Mouse (Mus musculus) neural tube, embryonic 14.5 days (tissue): ENCODE results near the gene Prps1l3. TPM values are rescaled to one million over a fixed set of nuclear protein-coding genes. Genes with fewer than 3 reads are reported as not detected.

Source experiments
- ATAC-seq: fragments of 200-750 bp; cut with Nextera tagmentation; 2 replicates; pipeline ENCODE4 v1.8.0; 2017; ENCODE audit warnings: low read depth, mild to moderate bottlenecking, moderate TSS enrichment, moderate library complexity
- H3K27ac ChIP-seq: fragments of 300-500 bp; sonication (generic); 2 replicates; pipeline ENCODE4 v1.5.1; 2014; ENCODE audit warnings: low read depth, mild to moderate bottlenecking, control low read depth, low read length, moderate library complexity, mixed read lengths
- H3K27me3 ChIP-seq: fragments of 300-500 bp; sonication (generic); 2 replicates; pipeline ENCODE4 v1.6.1; 2014; ENCODE audit warnings: low read length; ENCODE audit not compliant: control insufficient read depth, insufficient read depth
- H3K36me3 ChIP-seq: fragments of 300-500 bp; sonication (generic); 2 replicates; pipeline ENCODE4 v1.6.1; 2014; ENCODE audit warnings: low read length, mixed read lengths; ENCODE audit not compliant: control insufficient read depth, insufficient read depth
- H3K4me1 ChIP-seq: fragments of 300-500 bp; sonication (generic); 2 replicates; pipeline ENCODE4 v1.6.1; 2014; ENCODE audit warnings: low read length; ENCODE audit not compliant: control insufficient read depth, insufficient read depth
- H3K4me2 ChIP-seq: fragments of 300-500 bp; sonication (generic); 2 replicates; pipeline ENCODE4 v1.6.1; 2014; ENCODE audit warnings: mild to moderate bottlenecking, low read depth, low read length, control low read depth
- H3K4me3 ChIP-seq: fragments of 300-500 bp; sonication (generic); 2 replicates; pipeline ENCODE4 v1.5.1; 2014; ENCODE audit warnings: low read depth, low read length, control low read depth, mixed read lengths
- H3K9ac ChIP-seq: fragments of 300-500 bp; sonication (generic); replicated peaks from 2 replicates; pipeline ENCODE4 v1.6.1; 2014; ENCODE audit warnings: low read depth, mild to moderate bottlenecking, control low read depth, low read length, mixed read lengths
- H3K9me3 ChIP-seq: fragments of 300-500 bp; sonication (generic); 2 replicates; pipeline ENCODE4 v1.6.1; 2016; ENCODE audit warnings: low read length; ENCODE audit not compliant: control insufficient read depth
- WGBS: fragments of 180-500 bp; shearing (Covaris S2); extraction: QIAGEN DNeasy Blood & Tissue Kit; methylation state at CpG from one replicate; pipeline ENCODE4 v1.1.7; 2014; 5-methylcytosine and 5-hydroxymethylcytosine counted together
- polyA plus RNA-seq: library from polyadenylated mRNA; unstranded; fragments of >200 nt; fragmentation: Nextera tagmentation; extraction: Ambion mirVana; gene quantifications from 2 replicates; pipeline ENCODE4 v1.2.1, GENCODE M21; 2014

Prps1l3 gene
- polyA plus RNA-seq: 22.2 and 27.4 TPM in 2 replicates

DNA sequence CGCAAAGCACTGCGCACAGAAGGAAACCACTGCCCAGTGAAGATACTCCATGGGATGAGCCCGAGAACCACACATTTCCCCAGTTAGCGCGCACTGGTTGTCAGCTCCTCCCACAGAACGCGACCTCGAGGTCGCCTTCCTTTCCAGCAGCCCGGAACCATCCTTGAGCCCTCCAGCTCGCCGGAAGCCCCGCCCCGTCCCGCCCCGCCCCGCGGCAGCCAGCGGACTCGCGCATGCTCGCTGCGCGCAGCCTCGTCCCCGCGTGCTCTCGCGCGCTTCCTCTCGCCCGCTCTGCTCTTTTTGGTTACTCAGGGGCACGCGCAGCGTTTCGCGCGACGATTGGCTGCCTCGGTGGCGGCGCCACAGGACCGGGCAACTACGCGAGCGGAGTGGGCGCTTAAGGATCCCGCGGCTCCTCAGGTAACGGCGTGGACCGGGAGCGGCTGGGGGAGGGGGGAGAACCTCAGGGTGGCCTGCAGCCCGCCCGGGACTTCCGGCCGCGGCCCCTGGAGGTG, at the start of gene Prps1l3, which contains the start of gene Mipol1:
TSS of gene Prps1l3 (plus strand) at position 221 of the 515 bp plus-strand sequence.
TSS of gene Mipol1 (plus strand) at position 236 of the 515 bp plus-strand sequence.
- ATAC-seq: peak; percentile 98
- WGBS: under 1% methylated on average over 58 of the region's 58 CpGs
- no peaks in the 10 kb centered on the region for H3K4me1 ChIP-seq
- peak within 1 kb of the TSS; percentile 81 for H3K4me3 ChIP-seq
- no peaks in the 10 kb centered on the region for H3K36me3 ChIP-seq
- H3K9me3 ChIP-seq: no peaks in the 10 kb centered on the region
- H3K27ac ChIP-seq: peak within 1 kb of the TSS; percentile 74
- no peaks in the 10 kb centered on the region for H3K27me3 ChIP-seq
- peak within 1 kb of the TSS; percentile 74 for H3K9ac ChIP-seq
- H3K4me2 ChIP-seq: peak within 1 kb of the TSS; percentile 62

- Histone ChIP-seq H3K36me3 (no peaks in the 10 kb centered on the region), H3K27ac (no peak overlapping the region), H3K27me3 (no peaks in the 10 kb centered on the region), H3K9ac (no peak overlapping the region), H3K4me1 (no peaks in the 10 kb centered on the region), H3K4me2 (no peak overlapping the region), H3K9me3 (no peaks in the 10 kb centered on the region), H3K4me3 (no peak overlapping the region)
- WGBS: 75% methylated on average over 2 of the region's 2 CpGs
- ATAC-seq: no peak
Measured at GRCm38 (mm10) chr12:57184401-57185147, 45.6 kb upstream of the Prps1l3 start.

DNA sequence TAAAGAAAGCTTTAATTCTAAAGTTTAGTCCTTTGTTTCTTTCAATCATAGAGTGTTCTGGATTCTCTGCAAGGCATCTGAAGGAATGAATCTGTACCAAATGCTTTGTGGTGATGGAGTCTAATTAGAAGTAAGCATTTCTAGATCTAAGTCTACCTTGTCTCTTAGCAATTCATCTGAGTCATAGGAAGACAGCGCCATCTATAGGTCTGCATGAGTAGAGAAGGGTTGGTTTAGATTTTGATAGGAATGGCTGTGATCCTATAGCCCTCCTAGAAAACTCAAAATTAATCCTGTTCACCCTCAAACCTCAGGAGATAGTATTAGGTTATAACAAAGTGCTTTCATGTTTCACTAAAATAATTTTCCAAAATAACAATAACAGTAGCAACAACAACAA, 44.7 kb upstream of the Prps1l3 start:
- Histone ChIP-seq H3K27ac (no peak overlapping the region), H3K36me3 (no peaks in the 10 kb centered on the region), H3K27me3 (no peaks in the 10 kb centered on the region), H3K4me1 (no peaks in the 10 kb centered on the region), H3K9me3 (no peaks in the 10 kb centered on the region), H3K9ac (no peak overlapping the region), H3K4me3 (no peak overlapping the region), H3K4me2 (no peak overlapping the region)
- 0% methylated on average over 1 of the region's 1 CpGs for WGBS
- no peak for ATAC-seq

GRCm38 (mm10) chr12:57186126-57186525, 44.1 kb upstream of the Prps1l3 start:
- WGBS: 76% methylated on average over 2 of the region's 2 CpGs
- H3K4me2 ChIP-seq: no peak overlapping the region
- ATAC-seq: no peak
- H3K36me3 ChIP-seq: no peaks in the 10 kb centered on the region
- no peak overlapping the region for H3K4me3 ChIP-seq
- no peak overlapping the region for H3K9ac ChIP-seq
- no peak overlapping the region for H3K27ac ChIP-seq
- H3K9me3 ChIP-seq: no peaks in the 10 kb centered on the region
- H3K27me3 ChIP-seq: no peaks in the 10 kb centered on the region
- no peaks in the 10 kb centered on the region for H3K4me1 ChIP-seq

DNA sequence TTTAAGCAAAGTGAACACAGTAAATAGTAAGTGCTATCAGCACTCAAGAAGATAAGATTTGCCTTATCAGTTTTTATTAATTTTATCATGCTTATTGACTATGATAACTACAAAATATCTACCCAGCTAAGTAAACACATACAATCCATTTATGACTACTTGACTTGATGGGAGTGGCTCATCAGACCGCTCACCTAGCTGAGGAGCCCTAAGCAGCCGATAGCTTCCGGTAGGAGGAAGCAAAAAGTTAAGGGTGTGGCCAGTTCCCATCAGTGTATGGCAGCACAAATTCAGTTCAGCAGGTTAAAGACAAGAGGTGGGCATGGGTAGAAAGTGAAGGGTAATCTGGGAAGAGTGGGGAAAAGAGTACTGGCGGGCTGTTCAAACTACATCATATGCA, 43.2 kb upstream of the Prps1l3 start:
- no peak for ATAC-seq
- H3K4me3 ChIP-seq: no peak overlapping the region
- H3K4me2 ChIP-seq: no peak overlapping the region
- no peaks in the 10 kb centered on the region for H3K27me3 ChIP-seq
- no peaks in the 10 kb centered on the region for H3K4me1 ChIP-seq
- no peaks in the 10 kb centered on the region for H3K9me3 ChIP-seq
- H3K27ac ChIP-seq: no peak overlapping the region
- no peak overlapping the region for H3K9ac ChIP-seq
- 91% methylated on average over 4 of the region's 4 CpGs for WGBS
- H3K36me3 ChIP-seq: no peaks in the 10 kb centered on the region

GRCm38 (mm10) chr12:57194609-57195008, 35.6 kb upstream of the Prps1l3 start:
- Histone ChIP-seq H3K36me3 (no peaks in the 10 kb centered on the region), H3K4me2 (no peak overlapping the region), H3K4me3 (no peak overlapping the region), H3K9me3 (no peaks in the 10 kb centered on the region), H3K27ac (no peak overlapping the region), H3K27me3 (peaks cover 14% of the 10 kb centered on the region), H3K4me1 (0 out of 2 replicates have a peak, but pooled peaks cover 3% of the 10 kb centered on the region), H3K9ac (no peak overlapping the region)
- WGBS: 20% methylated on average over 3 of the region's 3 CpGs
- no peak for ATAC-seq

DNA sequence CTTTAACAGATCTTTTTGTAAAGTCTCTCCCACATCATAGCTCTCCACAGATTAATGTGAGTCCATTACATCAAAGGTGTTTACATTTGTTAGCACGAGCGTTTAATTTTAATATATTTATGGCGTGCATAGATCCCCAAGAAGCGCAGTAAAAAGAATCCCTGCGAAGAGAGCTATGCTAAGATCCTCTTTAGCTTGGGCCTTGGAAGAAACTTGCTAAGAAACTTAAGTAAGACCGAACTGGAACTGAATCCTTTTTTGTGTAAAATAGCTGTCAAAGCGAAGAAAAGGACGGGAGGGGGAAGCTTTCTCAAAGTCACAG, 34.0 kb upstream of the Prps1l3 start:
- peak overlapping the region; percentile 39 for H3K4me3 ChIP-seq
- H3K9me3 ChIP-seq: no peaks in the 10 kb centered on the region
- H3K27me3 ChIP-seq: peaks cover 14% of the 10 kb centered on the region
- H3K27ac ChIP-seq: no peak overlapping the region
- H3K4me2 ChIP-seq: peak overlapping the region; percentile 80
- WGBS: 4% methylated on average over 8 of the region's 8 CpGs
- no peaks in the 10 kb centered on the region for H3K36me3 ChIP-seq
- H3K4me1 ChIP-seq: 0 out of 2 replicates have a peak, but pooled peaks cover 3% of the 10 kb centered on the region
- no peak for ATAC-seq
- no peak overlapping the region for H3K9ac ChIP-seq

- Histone ChIP-seq H3K4me1 (0 out of 2 replicates have a peak, but pooled peaks cover 3% of the 10 kb centered on the region), H3K27me3 (peaks cover 14% of the 10 kb centered on the region), H3K9ac (peak overlapping the region; percentile 41), H3K27ac (no peak overlapping the region), H3K4me2 (peak overlapping the region; percentile 80), H3K36me3 (no peaks in the 10 kb centered on the region), H3K9me3 (no peaks in the 10 kb centered on the region), H3K4me3 (peak overlapping the region; percentile 39)
- ATAC-seq: peak; percentile 68
- under 1% methylated on average over 49 of the region's 59 CpGs for WGBS
Measured at GRCm38 (mm10) chr12:57196608-57197362, 33.4 kb upstream of the Prps1l3 start.
